Mouse (Mus musculus) T-helper 2 cell (primary cell): Measurements from ENCODE around the gene Taar6.

Experiments used
- in situ Hi-C: fragments of 300-600 bp; cut with MboI, MseI; formaldehyde crosslinking; loops from one replicate; pipeline ENCODE4 v1.15.1; 2025; ENCODE audit warnings: high pct_unique_total_duplicates

Taar6 gene

GRCm38 (mm10) chr10:23937613-23938012, 47.8 kb downstream of the Taar6 start:
- in situ Hi-C loops = no loop called here
